Mouse (Mus musculus) lung, postnatal 4 days (tissue): Measurements from ENCODE around the gene Bach2.
A peak's percentile ranks its signal among the peaks of the same experiment; 100 is the strongest.

ENCODE experiments used
- DNase-seq, 2 experiments: peaks; one replicate each; pipeline ENCODE4 v3.0.0; 2021

Gene Bach2

GRCm38 (mm10) chr4:32575165-32575564 lies 336.6 kb downstream of the Bach2 start:
- peak in 1 of 2 experiments; percentile 45 for DNase-seq

DNA sequence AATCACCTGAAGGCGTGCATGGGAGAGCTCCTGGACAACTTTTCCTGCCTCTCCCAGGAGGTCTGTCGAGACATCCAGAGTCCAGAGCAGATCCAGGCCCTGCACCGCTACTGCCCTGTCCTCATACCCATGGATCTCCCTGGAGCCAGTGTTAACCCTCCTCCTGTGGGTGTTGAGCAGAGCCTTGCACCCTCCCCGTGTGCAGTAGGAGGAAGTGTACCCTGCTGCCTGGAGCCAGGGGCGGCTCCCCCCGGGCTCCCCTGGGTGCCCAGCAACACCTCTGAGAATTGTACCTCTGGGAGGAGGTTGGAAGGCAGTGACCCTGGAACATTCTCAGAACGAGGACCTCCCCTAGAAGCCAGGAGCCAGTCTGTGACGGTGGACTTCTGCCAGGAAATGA lies 341.2 kb downstream of the Bach2 start:
- no peak for DNase-seq

- no peak for DNase-seq
Measured at GRCm38 (mm10) chr4:32584181-32584580, 345.6 kb downstream of the Bach2 start.

DNA sequence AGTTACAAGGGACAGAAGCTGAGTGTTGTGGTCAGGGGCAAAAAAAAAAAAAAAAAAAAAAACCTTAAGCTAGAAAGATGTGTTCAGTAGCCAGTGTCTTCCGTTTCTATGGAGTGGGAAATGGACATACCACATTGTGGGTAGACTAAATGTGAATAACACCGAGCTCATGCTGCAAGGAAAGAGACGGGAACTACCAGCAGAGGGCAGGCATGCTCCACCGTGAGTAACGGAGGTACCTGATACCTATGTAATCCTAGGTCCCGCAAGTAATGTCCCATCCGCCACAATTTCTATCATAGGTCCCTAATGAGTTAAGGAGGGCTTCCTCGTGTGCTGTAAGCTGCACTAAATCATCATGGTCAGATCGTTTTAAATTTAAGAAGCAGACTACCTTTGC lies 348.0 kb downstream of the Bach2 start:
- DNase-seq: peak in 1 of 2 experiments; percentile 66

DNA sequence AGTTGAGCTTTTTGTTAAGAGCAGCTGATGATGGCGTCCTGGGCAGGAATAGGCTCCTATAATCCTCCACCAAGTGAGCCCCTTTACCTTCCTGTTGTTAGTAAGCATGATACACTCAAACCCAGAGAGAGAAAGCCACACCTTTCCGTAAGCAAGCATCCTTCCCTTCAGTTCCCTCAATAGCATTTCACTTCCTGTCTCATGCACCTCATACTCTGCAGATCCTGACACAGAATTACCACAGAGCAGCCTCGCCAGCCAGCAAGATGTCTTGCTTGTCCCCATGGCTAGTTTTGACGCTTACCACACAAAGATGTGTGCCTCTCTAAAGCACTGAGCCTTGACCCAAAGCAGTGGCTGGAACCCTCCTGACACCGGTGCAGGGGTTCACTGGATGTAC lies 348.9 kb downstream of the Bach2 start:
- no peak for DNase-seq

- DNase-seq: no peak
Measured at GRCm38 (mm10) chr4:32588237-32588636, 349.6 kb downstream of the Bach2 start.

DNA sequence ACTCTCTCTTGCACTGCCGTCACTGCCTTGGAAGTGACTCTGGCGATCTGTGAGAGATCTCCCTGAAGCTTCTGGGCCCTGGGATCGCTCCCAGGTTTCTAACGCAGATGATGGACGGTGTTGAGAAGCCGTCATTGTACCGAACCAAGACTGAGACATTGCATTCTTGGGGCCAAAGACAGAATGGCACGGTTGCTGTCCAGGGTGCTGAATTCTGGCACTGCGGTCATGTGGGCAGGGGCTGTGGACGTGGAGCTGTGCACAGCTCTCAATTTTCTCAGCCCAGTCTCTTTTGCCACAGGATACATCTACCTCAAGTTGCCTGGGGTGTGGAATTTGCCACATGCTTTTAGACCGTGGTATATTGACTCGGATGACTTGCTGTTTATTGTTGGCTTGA lies 362.5 kb downstream of the Bach2 start:
- peak; percentile 51 to 70 for DNase-seq

DNA sequence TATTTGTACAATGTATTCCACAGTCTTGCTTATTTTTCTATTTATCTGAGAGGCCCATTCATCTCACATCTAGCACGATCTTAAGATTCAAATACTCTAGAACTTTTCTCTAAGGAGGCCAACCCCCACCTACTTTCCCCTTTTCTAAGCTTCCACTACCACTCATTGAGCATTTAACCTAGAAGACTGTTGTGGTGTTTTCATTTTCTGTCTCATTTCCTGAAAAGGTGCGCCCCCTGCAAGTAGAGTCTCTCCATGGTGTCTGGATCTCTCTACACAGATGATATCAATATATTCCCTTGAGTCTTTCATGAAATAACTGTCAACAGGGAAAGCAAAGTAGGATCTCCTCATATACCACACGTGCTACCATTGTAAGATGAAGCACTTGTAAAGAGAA lies 364.1 kb downstream of the Bach2 start, which contains the start of gene Gja10:
Gene Gja10, minus strand, starts transcription at position 101 of the 400 bp plus-strand sequence.
- DNase-seq: no peak

GRCm38 (mm10) chr4:32615034-32615881 lies 376.7 kb downstream of the Bach2 start, which contains the start of gene Casp8ap2:
Gene Casp8ap2, plus strand, starts transcription at chr4:32615451.
- peak; percentile 99 for DNase-seq

DNA sequence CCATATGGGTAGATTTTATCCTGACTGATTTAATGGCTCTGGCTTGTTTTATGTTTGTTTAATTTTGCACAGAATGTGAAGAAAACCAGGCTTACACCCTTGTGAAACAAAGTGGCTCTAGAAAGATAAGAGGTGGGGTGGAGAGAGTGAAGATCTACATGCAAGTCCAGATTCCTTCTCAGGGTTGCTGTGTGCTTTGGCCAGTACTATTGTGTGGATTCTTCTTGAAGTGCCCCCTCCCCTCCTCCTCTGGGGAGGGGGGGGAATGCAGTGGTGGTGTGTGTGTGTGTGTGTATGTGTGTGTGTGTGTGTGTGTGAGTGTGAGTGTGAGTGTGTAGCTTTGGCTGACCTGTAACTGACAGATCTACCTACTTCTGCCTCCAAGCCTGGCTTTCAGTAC lies 383.0 kb downstream of the Bach2 start:
- DNase-seq: peak; percentile 5 to 58
